Mouse (Mus musculus): Measurements from ENCODE around the gene Iqschfp.

Gene Iqschfp

DNA sequence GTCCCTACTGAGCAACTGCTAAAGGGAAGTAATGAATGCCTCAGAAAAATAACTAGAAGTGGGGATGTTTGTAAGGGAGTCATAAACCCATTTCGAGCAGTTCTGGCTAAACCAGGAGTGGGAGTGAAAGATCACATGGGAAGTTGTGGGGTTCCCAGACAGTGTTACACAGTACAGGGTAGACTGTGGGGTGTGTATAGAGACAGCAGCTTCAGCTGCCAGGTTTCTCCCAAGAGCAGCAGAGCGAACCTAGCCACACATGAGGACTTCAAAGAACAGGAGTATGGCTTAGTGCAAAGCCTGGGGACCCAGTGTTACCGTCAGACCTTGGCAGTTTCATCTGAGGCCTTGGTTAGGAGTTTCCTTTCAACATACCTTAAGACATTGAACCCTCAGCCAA lies 740.7 kb downstream of the Iqschfp start:
- DNase-seq (ENCODE audit: low read depth, low spot score), result no peak

DNA sequence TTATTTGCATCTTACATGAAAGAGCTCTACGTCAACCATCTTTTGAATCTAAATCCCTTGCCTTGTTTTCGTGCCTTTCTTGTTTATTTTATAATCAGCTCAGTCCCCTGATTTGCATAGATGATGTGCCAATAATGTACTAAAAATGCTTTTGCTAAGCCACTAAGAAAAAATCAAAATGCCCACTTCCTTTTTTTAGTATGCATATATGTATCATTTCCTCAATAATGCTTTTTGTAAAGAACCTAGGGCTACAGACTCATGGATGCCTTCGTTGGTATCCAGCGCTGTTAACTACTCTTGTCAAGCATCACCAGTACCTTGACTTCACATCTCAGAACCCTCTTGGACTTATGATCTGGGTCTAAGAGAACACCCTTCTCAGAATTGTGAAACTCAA lies 741.5 kb downstream of the Iqschfp start:
- no peak for DNase-seq (ENCODE audit: low read depth, low spot score)

DNA sequence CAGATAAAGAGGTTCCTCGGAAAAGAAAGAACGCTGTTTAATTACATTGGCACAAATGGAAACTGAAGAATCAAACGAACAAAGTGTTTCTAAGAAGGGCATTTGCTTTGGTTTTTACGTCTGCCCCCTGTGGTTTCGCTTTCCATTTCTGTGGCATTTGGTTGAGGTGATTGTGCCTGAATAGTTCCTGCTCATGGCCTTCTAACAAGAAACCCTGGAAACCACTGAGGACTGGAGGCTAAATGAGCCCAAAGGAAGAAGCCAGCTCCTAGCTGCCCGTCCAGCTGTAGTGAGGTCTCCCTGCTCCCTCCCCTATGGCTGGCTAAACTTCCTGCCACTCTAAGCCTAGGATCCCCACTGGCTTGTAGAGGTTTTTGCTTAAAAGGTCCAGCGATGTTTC lies 745.9 kb downstream of the Iqschfp start:
- DNase-seq (ENCODE audit: low read depth, low spot score), result no peak

DNA sequence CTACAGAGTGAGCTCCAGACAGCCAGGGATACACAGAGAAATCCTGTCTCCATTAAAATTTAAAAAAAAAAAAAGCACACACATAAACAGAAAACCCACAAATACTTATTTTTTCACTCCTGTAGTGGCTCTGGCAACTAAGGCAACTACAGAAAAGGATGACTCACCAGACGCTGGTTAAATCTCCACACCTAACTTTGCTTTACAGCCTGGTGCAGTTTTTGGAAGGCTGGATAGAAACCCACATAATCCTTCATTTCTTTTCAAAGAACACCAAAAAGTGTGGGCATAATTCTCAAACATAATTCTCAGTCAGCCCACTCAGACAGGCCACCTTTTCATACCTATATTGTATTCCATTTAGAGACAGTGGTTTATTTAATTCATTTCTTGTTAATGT lies 746.7 kb downstream of the Iqschfp start:
- DNase-seq (ENCODE audit: low read depth, low spot score), result no peak

DNA sequence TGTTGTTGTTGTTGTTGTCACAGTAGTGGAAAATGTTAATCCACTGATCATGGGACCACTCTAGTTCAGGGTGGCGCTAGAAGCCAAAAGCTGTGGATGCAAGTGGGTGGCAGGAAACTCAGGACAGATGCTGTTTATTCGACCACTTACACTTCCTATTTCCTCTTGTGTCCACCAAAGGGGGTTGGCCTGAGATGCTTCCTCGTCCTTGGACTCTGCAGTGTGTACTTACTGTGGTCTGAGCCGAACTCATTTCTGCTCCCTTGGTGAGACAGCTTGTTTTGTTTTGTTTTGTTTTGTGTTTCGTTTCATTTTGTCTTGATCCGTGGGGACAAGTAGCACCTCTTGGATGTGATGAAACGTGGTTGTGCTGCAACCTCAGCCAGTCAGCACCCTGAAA lies 750.9 kb downstream of the Iqschfp start:
- no peak for DNase-seq (ENCODE audit: low read depth, low spot score)

DNA sequence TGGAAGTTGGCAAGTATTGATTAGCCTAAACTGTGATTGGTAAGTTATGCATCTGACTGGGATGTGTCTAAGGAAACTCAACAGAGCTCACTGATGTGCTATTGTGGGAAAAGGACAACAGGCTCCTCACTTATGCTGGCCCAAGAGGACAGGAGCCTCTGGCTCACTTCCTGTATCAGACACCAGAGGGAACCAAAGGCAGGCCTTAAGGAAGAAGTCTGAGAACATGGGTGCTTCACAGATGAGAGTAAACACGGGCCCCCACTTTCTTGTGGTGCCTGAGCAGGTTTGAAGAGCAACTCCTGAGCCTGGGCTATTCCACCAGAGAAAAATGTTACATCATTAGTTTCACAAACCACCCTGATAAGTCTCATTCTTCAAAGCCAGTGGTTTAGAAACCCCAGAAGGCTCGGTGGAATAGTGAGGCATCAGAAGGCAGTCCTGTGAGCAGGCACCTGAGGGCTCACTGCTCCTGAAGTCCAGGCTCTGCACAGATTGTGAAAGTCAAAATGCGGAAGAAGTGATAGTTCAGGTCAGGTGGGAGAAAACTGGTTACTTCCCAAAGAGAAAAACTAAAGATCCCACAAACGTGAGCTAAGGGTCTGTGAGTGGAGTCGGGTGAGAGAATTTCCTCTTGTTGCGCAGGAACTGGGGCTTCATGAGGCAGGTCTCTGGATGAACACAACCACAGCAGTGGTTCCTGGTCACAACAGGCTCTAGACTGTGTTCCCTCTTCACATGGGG lies 754.5 kb downstream of the Iqschfp start:
- DNase-seq (ENCODE audit: low read depth, low spot score), result peak; percentile 16

DNA sequence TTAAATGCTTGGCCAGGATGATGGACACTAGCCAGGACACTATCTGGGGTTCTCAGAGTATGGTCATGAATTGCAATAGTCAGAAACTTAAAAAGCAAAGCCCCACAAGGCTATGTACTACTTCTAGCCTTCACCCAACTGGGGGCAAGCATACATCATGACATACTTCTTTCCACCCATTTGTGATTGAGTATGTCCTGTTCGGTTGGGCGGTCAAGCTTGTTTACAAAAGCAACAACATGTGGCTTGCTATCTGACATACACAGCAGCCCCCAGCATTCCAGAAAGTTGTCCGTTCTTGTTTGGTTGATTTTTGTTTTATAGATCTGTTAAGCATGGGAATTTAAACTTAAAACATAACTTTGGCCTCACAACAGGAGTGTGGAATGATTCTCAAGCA lies 755.2 kb downstream of the Iqschfp start:
- no peak for DNase-seq (ENCODE audit: low read depth, low spot score)

DNA sequence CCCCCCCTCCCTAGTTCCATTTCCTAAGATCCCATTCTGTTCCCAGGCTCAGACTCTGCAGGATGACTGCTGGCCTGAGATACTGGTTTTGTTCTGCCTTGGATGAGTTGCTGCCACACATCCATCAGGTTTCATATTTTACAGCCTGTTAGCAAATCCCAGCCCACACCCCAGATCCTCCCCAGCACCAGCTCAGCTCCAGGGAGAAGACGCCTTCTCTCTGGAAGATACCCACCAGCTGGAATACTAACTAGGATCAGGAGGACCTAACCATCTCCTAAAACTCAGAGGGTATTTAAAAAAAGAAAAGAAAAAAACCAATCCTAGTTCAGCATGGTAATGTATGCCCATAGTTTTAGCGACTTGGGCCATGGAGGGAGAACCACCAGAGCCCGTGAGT lies 758.2 kb downstream of the Iqschfp start:
- no peak for DNase-seq (ENCODE audit: low read depth, low spot score)

DNA sequence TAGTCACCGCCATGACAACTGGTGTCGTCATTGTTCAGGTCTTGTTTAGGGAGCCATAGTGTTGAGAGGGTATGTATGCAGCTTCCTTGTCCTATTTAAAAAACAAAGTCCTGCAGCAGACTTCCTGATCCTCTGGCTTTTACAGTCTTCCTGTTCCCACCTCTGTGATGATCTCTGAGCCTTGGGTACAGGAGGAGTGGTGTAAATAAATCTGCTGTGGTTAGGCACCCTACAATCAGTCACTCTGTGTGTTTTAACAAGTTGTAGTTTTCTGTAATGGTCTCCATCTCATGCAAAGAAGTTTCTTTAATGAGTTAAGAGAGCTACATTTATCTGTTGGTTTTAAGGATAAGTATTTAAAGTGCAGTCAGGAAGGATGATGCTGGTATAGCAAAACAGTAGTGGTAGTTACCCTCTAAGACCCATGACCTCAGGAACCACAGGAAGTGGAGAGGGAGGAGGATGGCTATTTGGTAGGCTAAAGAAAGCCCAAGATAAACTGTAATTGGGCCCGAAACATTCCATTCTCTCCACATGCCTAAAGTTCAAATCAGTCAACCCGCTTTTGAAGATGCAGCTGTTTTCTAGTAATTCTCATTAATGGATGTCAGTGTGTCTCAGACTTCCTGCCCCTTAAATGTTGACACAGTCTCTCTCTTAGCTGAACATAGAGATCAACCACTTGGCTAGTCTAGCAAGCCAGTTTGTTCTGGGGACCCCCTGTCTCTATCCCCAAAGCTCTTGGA lies 764.7 kb downstream of the Iqschfp start:
- DNase-seq (ENCODE audit: low read depth, low spot score), result no peak

DNA sequence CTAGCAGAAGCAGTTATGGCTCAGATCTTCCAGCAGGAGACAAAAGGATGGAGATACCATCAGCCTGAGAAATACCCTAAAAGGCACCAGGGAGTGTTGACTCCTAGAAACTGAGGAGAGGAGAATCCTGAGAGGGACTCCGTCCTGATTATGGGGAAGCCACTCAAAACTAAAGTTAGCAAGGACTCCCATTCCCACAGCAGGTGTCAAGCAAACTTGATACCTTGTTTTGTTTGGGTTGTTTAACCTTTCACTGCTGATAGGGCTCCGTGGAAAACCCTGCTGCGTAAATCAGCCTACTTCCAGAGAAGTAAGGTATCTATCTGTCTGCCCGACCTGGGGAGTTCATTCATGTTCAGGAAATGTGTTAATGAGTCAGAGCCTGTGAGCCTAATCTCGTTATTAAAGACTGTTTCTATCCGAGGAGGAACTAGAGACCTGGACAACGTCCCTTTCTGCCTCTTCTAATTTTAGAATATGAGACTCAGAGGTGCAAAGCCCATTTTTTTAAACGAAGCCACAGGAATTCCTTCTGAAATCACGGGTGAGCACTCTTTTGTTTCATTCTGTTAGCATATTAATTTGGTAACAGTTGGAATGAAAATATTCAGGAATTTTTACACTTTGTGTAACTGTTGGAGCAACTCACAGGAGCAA lies 765.7 kb downstream of the Iqschfp start:
- no peak for DNase-seq (ENCODE audit: low read depth, low spot score)

DNA sequence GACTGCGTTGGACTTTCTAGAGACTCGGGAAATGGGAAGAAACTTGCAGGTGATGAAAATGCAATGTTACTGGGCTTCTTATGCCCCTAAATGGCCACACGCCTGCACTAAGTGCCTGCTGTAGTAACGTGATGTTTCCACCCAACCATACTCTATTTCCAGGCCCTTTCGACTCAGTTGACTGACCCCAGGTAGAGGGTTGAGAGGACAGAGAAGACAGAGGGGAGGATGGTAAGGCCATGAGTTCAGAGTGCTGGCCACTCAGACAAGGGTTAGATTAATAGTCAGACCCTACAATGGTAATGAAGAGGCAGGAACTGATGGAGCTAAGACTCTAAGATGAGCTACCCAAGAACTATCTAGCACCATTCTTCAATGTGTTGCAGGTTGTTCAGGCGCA lies 768.0 kb downstream of the Iqschfp start:
- no peak for DNase-seq (ENCODE audit: low read depth, low spot score)

DNA sequence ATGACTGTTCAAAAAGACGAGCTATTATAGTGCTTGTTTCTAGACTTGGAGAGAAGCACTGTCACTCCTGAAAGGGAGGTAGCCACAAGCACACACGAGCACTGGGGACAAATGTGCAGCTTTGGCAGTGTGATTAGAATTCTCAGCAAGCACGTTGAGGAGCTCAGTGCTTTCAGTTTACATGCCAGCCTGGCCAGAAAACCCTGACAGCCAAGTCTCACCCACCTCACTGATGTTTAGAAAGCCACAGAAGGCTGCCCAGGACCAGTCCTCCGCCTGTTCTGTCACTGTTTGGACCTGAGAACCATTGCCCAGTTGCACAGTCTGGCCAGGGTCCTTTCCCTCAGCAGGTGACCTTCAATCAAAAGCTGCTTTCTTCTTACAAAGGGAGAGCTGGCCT lies 768.5 kb downstream of the Iqschfp start:
- no peak for DNase-seq (ENCODE audit: low read depth, low spot score)

DNA sequence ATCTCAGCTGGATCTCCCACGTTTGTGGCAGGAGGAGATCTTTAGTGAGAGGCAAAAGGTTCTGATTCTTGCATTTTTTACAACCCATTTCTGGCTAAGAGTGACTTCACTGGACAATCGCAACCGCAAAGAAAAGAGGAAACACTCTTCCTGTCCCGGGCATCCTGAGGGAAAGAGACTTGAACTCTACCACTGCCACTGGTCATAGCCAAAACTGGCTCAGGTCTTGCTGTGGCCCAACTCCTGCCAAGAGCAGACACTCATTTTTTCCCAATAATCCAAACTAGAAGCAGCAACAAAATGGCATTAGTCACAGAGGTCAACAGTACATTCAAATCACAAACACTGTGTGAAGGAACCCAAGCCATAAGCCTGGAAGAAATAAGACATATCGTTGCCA lies 770.4 kb downstream of the Iqschfp start:
- no peak for DNase-seq (ENCODE audit: low read depth, low spot score)

DNA sequence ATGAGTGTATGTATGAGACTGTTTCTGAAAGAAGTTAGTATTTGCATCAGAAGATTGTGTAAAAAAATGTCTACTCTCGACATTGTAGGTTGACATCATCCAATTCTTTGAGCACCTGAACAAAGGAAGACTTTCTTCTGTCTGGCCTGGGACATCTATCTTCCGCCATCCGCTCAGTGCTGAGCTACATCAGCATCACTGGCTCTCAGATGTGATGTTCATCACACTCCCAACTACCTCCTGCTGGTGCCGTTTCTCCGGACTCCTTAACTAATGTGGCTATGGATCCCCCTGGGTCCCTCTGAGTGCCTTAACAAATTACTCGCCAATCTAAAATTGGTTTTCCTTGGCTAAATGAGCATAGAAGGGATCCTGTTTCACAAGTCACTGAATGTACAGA lies 772.3 kb downstream of the Iqschfp start:
- DNase-seq (ENCODE audit: low read depth, low spot score), result no peak

DNA sequence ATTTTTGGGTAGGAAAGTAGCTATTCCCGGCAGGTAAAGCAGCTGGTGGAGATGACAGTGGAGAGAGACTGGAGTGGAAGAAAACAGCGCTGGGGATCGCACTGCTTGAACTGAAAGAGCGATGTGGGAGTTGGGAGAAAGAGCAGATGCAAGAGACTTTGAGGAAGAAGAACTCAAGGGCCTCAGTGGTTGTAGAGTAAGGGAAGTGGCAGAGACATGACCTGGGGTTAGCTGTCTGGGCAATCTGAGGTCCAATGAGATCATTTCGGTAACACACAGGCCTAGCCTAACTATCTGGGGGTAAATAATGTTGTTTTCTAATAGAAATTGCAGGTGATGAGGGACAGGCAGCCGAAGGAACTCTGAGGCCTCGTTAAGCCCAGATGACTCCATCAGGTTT lies 774.3 kb downstream of the Iqschfp start:
- DNase-seq (ENCODE audit: low read depth, low spot score), result no peak

DNA sequence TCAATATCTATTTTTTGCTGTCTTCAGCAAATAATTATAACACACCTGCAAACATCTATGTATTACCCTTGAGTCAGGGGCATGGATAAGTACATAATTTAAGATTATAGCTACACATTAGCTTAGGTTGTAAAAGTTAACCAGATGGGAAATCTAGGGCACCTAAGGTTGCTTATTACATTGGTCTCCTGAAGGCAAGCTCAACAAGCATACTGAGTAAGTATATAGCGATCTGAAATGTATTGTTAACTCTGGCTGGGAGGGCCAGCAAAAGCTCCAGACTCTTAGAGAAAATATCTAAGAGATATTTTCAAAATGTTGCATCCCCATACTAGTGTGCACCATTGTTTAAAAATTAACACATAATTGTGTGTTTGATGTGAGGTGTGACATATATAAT lies 775.8 kb downstream of the Iqschfp start:
- DNase-seq (ENCODE audit: low read depth, low spot score), result no peak

DNA sequence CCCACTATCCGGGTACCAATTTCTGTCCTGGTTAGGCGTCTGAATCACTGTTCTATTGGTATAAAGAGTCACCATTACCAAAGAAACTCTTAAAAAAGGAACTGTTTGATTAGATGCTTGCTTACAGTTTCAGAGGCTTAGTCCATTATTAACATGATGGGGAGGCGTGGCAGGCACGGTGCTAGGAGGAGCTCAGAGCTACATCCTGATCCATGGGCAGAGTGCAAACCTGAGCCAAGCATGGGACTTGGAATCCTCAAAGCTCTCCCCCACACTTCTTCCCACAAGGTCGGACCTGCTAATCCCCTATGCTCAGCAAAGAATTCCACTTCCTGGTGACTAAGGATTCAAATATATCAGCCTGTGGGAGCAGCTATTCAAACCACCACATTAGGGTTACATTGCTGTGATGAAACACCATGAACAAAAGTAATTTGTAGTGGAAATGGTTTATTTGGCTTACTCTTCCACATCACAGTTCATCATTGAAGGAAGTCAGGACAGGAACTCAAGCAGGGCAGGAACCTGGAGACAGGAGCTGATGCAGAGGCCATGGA lies 777.5 kb downstream of the Iqschfp start:
- no peak for DNase-seq (ENCODE audit: low read depth, low spot score)

DNA sequence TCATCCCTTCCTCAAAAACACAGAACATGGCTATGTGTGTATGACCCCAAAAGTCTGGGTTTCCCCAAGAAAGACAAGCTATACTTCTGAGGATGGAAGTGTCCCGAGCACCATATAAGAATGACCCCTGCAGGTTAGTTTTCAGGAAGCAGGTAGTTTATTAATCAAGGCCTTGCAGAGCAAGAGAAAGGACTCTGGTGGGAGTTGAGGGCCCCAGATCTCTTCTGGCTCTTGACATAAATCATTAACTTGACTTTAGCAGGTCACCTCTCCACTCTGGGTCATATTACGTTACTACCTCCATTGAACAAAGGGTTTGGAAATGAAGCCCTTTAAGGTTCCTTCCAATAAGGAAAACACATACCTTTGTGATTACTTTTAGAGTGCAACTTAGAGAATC lies 782.7 kb downstream of the Iqschfp start:
- no peak for DNase-seq (ENCODE audit: low read depth, low spot score)

DNA sequence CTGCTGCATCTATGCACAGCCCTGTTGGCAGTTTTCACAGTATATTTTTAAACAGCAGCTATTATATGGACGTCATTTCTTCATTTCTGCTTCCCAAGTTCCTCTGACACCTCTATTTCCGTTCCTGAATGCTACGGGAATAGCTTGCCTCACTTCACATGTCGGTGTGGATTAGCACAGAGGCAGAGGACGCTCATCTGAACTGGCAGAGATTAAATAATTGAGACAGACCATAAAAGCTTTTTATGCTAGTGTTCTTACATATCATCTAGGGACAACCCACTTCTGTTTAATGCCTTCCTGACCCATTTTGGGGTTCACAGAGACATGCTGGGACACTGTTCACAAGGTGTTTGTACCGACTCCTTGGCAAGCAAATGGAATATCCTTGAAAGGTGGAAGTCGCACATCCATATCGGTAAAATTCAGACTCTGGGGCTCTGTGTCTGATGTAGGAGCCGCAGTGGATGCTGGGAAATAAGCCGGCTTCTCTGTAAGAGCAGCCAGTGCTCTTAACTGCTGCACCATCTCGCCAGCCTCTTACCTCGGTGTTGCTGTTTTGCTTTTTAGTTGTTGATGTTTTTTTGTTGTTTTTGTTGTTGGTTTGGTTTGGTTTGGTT lies 783.3 kb downstream of the Iqschfp start:
- no peak for DNase-seq (ENCODE audit: low read depth, low spot score)
